Mouse (Mus musculus) mouse embryonic stem cell (cell line): Measurements from ENCODE around the gene Dtnbp1.

Experiments
- in situ Hi-C, 2 experiments: fragments of 300-500 bp; cut with MboI; formaldehyde crosslinking; loops; 1 replicate in 1 of 2; 3 replicates in 1 of 2; pipeline ENCODE4 v1.14.3; 2019 to 2020; ENCODE audit warnings: low sequenced_read_pairs in 2 of 2, low pct_unique_long_range_greater_than_20kb in 1 of 2, mixed read lengths in 1 of 2; ENCODE audit not compliant: unreplicated experiment in 1 of 2

Dtnbp1 gene

DNA sequence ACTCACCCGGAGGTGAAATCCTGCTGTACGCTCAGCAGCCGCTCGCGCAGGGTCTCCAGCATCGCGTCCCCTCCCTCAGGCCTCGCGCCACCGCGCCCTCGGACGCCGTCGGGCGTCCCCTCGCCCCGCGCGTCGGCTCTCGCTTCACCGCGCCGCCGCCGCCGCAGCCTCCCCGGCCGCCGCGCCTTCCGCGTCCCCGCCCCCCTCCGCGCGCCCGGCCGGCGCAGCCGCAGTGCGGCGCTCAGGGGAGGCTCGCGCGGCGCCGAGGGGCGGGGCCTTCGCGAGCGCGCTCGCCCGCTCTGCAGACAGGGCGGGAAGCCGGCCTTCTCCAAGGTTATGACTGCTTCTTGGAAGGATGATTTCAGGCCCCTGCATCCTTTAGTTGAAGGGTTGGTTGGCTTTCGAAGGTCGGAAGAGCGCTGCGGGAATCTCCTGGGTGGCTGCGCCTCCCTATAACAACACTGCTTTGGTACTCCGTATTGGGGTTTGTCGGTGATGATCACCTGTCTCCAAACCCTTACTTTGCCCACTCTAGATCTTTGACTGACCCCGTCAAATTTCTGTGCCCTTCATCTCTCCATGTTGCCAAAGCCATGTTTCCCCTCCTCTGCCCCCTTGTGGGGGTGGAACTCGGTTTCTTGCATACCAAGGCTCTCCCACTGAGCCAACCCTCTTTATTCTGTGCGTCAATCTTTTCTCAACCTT is at the start of gene Dtnbp1:
Gene Dtnbp1 (minus strand): TSS at position 237 of the 705 bp plus-strand sequence.
- in situ Hi-C loops = no loop called here

DNA sequence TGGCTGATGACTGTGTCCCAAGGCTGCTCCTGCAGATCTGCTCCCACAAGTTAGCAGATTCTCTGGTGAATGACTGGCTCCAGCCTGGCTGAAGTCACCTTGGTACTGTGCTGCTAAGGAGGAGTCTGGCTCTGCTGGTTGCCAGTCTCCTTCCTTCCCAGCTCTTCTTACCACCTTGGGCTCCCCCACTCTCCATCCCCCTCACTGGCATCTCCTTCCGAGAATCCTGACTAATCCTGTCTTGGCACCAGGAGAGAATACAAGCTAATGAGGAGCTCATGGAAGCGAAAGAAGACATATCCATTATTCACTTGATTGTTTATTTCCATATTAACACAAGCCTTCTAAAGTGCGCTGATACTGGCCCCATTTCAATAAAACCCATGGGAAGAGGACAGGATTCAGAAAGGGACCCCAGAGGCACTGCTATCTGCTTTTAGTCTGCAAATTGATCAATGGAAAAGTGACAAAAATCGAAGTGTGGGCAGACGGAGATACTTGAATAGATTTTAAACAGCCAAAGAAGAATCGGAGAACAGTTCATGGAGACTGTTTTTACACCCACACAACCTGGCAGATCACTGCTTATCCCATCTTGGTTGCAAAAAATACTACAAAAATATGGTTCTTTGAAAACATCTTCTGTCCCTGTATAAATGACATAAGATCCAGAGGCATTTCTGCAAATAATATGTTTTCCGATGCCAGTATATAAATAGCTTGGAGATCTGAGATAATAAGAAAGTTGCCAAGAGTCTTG is 47.5 kb upstream of the Dtnbp1 start:
- in situ Hi-C loops = no loop called here

DNA sequence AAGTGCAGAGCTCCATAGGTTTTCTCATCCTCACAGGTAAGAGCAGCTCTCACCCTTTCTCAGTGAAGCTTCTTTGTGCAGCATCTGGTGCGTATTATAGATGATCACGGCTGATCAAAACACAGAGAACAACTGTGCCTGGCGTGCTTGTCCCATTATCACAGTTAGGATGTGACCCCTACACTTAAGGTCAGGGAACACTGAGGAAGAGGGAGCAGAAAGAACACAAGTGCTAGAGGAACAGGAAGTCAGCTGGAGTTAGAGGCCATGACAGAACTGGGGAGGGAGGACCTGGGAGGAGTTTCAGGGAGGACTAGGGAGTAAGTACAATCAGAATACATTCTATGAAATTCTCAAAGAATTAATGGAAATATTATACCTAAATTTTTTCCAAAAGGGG is 41.5 kb upstream of the Dtnbp1 start:
- in situ Hi-C loops = no loop called here

DNA sequence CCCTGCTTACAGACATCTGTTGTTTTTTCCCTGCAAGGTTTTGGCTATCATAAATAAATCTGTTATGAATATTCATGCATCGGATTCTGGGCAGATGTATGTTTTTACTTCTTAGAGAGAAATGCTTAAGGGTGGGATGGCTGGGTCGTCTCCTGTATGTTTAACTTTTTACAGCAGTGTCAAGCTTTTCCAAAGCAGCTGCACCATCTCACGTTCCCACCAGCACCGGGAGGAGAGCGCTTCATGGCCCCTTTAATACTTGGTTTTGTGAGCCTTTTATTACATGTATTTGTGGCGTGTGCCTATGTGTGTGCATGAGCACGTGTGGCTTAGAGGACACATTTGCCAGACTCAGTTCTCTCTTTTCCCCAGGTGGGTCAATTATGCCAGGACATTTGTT is 38.8 kb upstream of the Dtnbp1 start:
- in situ Hi-C loops = no loop called here

DNA sequence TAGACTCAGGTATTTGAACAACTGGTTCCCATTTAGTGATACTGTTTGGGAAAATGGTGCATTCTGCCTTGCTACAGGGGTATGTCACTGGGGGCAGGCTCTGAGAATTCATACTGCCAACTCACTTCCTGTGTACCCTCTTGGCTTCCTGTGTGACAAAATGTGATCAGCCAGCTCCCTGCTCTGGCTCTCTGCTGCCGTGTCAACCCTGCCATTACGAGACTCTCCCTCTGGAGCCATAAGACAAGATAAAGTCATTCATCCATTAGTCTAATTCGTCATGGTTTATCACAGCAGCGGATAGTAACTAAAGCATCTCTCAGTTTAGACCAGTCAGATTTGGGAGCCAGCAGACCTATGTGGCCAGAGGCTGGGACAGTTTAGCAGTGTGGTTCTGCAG is 38.2 kb upstream of the Dtnbp1 start:
- in situ Hi-C loops = no loop called here

DNA sequence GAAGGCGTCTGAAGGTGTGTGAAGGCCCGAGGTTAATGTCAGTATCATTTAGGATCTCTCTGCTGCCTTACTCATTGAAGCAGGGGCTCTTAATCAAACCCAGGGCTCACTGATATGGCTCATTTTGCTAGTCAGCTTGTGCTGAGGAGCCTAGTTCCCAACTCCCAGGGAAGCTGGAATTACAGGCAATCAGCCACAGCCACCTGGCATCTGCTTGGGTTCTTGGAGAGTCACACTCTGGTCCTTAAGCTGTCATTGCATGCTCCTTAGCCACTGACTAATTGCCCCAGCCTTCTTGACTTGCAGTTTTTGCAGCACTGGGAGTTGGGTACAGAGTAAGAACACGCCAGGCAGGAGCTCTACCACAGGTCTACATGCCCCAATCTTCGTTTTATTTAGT is 34.5 kb upstream of the Dtnbp1 start:
- in situ Hi-C loops = loop anchor here in 1 of 2 experiments (10.0 kb wide), 1 partner anchor 438 kb away; no protein-coding TSS in a partner anchor

DNA sequence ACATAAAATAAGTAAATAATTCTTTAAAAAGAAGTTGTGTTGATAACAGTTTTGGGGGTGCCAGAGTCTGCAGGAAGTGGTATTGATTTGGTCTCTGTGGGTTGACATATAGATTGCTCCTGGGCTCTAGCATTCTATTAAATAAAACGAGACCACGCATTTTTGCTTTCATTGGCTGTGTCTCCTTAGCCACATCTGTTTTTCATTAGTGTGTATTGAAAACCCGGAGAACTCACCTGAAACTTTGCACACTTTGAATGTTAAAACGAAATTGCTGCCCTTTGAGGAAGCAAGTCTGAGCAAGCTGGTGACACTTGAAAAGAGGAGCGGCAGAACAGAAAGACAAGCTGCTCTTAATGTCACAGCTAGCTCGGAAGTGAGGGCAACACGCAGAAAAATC is 32.8 kb upstream of the Dtnbp1 start:
- in situ Hi-C loops = loop anchor here (5.0 to 10.0 kb wide), 2 partner anchors 440 to 443 kb away; no protein-coding TSS in a partner anchor

DNA sequence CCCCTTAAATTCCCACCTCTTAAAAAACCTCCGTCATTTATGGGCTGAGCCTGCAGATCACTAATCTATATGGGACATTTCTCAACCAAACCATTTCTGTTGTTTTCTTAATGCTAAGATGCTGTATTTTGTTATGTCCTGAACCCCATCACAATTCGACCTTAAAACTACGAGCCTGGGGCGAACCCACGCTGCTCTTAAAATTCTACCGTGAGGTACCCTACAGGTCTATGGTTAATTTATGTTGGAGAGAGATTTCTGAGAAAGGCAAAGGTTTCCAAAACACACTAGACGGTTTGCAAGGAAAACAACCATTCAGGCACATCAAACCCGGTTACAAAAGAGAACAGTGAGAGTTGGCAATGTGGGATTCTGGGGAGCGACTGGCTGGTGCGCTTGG is 31.4 kb upstream of the Dtnbp1 start:
- in situ Hi-C loops = loop anchor here (5.0 to 10.0 kb wide), 2 partner anchors 441 to 444 kb away; no protein-coding TSS in a partner anchor

DNA sequence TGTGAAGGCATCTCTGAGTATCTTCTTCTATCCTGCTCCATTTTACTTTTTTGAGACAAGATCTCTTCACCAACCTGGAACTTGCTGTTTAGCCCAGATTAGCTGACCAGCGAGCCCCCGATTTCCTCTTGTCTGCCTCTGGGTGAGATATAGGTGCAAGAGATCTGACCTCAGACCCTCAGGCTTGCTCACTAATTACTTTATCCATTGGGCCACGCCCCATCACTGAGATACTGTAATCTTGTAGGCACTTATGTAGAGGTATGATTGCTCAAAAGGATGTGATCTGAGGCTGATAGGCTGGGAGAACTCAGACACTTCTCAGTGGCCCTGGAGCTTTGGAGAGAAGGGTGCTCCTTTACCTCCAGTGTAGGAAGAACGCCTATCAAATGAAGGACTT is 30.5 kb upstream of the Dtnbp1 start:
- in situ Hi-C loops = loop anchor here (5.0 to 10.0 kb wide), 2 partner anchors 442 to 445 kb away; no protein-coding TSS in a partner anchor

DNA sequence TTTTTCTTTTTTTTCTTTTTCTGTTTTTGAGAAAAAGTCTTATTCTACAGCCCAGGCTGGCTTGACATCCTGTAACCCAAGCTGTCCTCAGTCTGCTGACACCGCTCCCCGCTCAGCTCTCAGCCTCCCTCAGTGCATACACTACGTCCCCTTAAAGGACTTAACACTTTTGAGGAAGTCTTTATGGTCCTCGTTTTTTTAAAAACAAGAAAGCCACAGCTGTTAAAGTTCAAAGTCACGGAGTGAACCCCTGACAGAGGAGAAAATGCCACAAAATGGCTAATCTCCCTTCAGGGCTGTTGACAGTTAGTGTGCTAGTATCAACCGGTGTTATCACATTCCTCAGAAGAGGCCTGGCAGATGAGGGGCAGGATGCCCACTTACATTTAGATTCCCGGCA is 29.8 kb upstream of the Dtnbp1 start:
- in situ Hi-C loops = loop anchor here (5.0 to 10.0 kb wide), 2 partner anchors 443 to 446 kb away; no protein-coding TSS in a partner anchor

DNA sequence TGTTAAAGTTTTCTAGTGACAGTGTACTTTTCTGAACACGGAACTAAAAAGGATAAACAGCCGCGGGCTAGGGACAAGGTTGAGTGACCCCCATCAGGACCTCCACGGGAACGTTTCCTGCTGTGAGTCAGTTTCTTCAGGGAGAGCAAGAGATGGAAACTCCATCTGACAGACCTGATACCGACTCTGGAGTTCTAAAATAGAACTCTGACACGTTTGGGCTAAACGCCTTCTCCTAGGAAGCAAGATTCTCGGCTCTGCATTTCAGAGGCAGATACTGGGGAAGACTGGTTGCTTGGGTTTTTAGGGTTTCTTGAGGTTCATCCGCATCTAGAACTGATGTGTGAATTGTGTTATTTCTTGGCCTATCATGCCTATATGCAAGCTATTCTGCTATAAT is 29.4 kb upstream of the Dtnbp1 start:
- in situ Hi-C loops = loop anchor here (5.0 to 10.0 kb wide), 2 partner anchors 443 to 446 kb away; no protein-coding TSS in a partner anchor

DNA sequence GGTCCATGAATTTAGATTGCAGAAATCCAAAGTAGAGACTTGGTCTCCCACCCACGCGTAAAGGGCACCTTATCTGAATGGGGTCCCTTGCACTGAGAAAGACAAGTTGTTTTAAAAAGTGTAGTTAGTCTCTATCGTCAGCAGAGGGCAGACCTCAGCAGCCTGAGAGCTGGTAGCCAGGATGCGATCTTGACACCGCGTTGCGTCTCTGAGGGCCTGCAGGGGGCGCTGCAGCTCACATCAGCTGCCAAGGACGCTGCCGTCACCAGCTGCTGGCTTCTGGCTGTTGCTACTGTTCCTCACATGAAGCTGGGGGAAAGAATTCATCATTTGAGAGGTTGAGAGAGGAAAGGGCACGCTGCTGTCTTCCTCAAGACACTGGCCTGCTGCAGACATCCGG is 28.9 kb upstream of the Dtnbp1 start:
- in situ Hi-C loops = loop anchor here (5.0 to 10.0 kb wide), 2 partner anchors 444 to 446 kb away; no protein-coding TSS in a partner anchor

DNA sequence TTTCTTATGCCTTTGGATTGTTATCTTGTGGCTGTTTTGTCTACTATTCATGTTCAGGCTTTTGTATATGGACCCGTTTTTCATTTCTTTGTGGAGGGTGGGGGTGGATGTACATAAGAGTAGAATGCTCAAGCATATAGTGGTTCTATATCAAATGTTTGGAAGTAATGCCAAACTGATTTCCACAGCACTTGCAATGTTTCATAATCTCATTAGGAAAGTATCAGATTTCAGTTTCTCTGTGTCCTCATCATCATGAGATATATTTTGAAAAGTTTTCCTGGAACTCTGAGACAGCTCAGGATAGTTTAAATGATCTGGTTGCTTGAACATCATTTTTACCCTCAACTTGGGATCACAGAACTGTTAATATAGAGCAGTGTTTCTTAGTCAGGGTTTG is 27.8 kb upstream of the Dtnbp1 start:
- in situ Hi-C loops = loop anchor here (5.0 to 10.0 kb wide), 2 partner anchors 445 to 448 kb away; no protein-coding TSS in a partner anchor

DNA sequence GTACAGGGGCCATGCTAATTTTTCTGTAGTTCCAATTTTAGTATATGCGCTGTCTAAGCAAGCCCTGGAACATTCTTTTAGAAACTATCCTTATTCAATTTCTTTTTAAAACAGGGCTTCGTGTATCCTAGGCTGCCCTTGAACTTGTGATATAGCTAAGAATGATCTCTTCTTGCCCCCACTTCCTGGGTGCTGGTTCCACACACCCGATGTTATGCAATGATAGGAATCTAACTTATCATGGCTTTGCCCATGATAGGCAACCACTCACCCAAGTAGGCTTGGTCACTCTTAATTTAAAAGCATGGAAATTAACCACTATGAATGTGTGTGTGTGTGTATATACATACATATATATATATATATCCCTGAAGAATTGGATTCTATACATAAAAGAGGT is 24.3 kb upstream of the Dtnbp1 start:
- in situ Hi-C loops = no loop called here

DNA sequence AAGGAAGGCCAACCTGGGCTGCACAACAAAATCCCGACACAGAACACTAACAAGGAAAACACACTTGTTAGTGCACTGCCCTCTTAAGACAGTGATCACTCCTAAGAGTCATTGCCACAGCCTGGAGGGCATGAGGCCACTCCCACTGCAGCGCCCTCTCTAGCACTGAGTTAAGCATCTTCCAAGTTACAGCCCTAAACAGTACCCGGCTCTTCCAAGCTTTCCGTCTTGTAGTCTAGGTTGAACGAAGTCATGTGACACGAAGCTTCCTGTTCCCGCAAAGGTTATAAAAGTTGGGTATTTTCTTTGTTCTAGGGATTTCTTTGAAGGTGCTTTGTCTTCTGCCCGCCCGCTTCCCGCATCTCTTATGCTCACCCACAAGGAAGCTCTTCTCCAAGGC is 22.9 kb upstream of the Dtnbp1 start:
- in situ Hi-C loops = no loop called here

DNA sequence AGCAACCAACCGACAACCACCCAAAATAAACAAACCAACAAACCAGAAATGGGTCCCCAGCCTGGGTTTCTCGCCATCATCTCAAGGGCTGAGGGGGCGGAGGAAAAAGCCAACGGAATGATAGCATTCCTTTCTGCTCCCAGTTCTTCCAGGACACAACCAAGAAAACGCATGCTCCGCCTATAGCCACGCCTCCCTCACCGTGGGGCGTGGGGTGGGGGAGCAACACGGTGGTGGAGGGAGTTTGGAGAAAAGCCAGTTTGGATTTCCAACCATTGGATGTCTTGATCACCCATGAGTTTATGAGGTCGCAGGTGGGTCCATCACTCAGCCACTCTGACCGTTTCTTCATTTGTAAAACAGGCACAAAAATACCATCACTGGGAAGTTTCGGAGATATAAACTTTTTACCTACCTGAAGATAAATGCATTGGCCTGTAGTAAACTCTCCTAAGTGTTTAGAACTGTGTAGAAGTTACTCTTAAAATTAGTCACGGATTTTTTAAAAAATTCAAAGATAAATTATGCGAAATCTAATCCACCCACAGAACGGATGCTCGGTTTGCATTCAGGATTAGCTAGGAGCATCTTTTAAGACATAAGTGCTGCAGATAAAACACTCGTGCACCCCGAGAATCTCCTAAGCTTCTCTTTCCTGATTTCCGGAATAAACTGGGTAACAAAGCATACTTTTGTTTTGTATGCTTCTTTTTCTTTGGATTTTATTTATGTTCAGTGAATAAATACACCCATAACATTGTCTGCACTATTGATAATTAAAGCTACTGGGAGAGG is 21.6 kb upstream of the Dtnbp1 start:
- in situ Hi-C loops = no loop called here

DNA sequence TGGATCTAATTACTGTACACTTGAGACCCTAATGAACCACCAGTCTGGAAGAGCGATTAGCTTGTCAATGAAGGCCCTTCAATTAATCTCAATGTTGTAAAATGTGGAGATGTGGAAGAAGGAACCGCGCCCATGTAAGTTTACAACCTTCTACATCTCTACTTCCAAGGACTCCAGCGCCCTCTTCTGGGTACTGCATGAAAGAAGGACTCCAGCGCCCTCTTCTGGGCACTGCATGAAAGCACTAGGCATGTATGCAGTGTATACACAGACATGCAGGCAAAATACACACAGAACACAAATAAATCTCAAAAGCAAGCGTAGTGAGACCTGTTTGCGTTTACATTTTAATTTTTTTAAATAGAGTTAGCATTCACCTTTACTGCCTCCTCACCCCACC is 6.2 kb upstream of the Dtnbp1 start:
- in situ Hi-C loops = no loop called here

DNA sequence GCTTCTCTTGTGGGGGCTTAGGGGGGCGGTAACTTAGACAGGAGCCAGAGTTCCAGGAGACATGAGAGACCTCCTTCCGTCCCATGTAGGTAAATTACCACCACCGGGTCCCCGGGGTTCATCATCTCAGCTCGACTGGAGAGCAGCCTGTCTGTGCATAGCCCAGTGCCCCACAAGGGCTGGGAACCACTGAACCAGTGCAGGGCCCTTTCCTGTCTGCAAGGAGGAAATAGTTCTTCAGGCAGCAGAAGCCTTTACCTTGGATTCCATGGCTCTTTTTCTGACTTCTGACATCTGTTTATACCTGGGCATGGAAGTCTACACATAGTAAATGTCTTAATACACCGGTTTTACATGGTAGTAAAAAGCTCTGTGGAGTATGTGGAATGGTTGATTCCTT is 5.8 kb upstream of the Dtnbp1 start:
- in situ Hi-C loops = no loop called here

DNA sequence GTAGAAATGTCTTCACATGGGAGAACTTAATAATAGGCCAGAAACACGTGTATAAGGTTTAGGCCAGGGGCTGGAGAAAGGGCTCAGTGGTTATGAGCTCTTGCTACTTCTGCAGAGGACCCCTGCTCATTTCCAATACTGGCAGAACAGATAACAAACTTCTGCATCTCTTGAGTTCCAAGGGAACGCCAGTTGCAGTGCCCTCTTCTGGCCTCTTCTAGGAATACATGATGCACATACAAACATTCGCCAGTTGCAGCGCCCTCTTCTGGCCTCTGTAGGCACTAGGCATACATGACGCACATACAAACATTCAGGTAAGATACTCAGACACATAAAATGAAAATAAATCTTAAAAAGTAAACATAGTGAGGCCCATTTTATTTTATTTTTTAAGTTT is 4.5 kb upstream of the Dtnbp1 start:
- in situ Hi-C loops = no loop called here
